Mouse (Mus musculus): ENCODE data around the gene Gm3409. TPM values are rescaled to one million over a fixed set of nuclear protein-coding genes. Genes with fewer than 3 reads are reported as not detected.
A peak's percentile ranks its signal among the peaks of the same experiment; 100 is the strongest.

The Gm3409 gene
- polyA plus RNA-seq, 1 experiment from 2014 or later, result not detected

GRCm38 (mm10) chr5:146576668-146577067 lies 39.2 kb downstream of the Gm3409 start:
- Histone ChIP-seq H3K4me1 (replicated peaks) (no peaks in the 10 kb centered on the region), H3K36me3 (no peaks in the 10 kb centered on the region), H3K27ac (no peak overlapping the region), H3K27me3 (peaks cover 1% of the 10 kb centered on the region; the same call in 1 of the 2 replicates), H3K4me2 (no peak overlapping the region), H3K4me3 (replicated peaks) (no peak overlapping the region), H3K9ac (no peak overlapping the region), H3K9me3 (replicated peaks) (no peaks in the 10 kb centered on the region)
- 66% methylated on average over 3 of the region's 3 CpGs for WGBS (ENCODE audit: insufficient replicate concordance)
- no peak for DNase-seq
- ATAC-seq (ENCODE audit: low read depth), result no peak

- H3K4me3 ChIP-seq (replicated peaks), result peak overlapping the region; percentile 50
- H3K36me3 ChIP-seq, result no peaks in the 10 kb centered on the region
- DNase-seq (no peak), ATAC-seq (ENCODE audit: low read depth) (no peak)
- no peak overlapping the region for H3K9ac ChIP-seq
- H3K4me2 ChIP-seq, result peak overlapping the region; percentile 70
- no peaks in the 10 kb centered on the region for H3K9me3 ChIP-seq (replicated peaks)
- H3K27me3 ChIP-seq, result peaks cover 46% of the 10 kb centered on the region
- no peak overlapping the region for H3K27ac ChIP-seq
- 0 out of 2 replicates have a peak, but pooled peaks cover 3% of the 10 kb centered on the region for H3K4me1 ChIP-seq (replicated peaks)
- WGBS (ENCODE audit: insufficient replicate concordance), result 9% methylated on average over 10 of the region's 10 CpGs
These were observed 46.7 kb downstream of the Gm3409 start for GRCm38 (mm10) chr5:146584156-146584477.

- WGBS (ENCODE audit: insufficient replicate concordance), result 2% methylated on average over 64 of the region's 64 CpGs
These were observed 47.2 kb downstream of the Gm3409 start, which contains the start of gene Gpr12 for GRCm38 (mm10) chr5:146584478-146585306. Gene Gpr12, minus strand, starts transcription at chr5:146585239.

GRCm38 (mm10) chr5:146585307-146585651 lies 47.8 kb downstream of the Gm3409 start:
- H3K27me3 ChIP-seq, result peaks cover 46% of the 10 kb centered on the region
- H3K9me3 ChIP-seq (replicated peaks), result no peaks in the 10 kb centered on the region
- no peak overlapping the region for H3K9ac ChIP-seq
- ATAC-seq (ENCODE audit: low read depth), result no peak
- DNase-seq, result no peak
- no peaks in the 10 kb centered on the region for H3K36me3 ChIP-seq
- no peak overlapping the region for H3K27ac ChIP-seq
- H3K4me1 ChIP-seq (replicated peaks), result 0 out of 2 replicates have a peak, but pooled peaks cover 3% of the 10 kb centered on the region
- H3K4me3 ChIP-seq (replicated peaks), result no peak overlapping the region
- H3K4me2 ChIP-seq, result peak overlapping the region; percentile 70
- 8% methylated on average over 10 of the region's 10 CpGs for WGBS (ENCODE audit: insufficient replicate concordance)

More at GRCm38 (mm10) chr5:146584478-146585306, 47.2 kb downstream of the Gm3409 start, which contains the start of gene Gpr12:
- Histone ChIP-seq H3K36me3 (no peaks in the 10 kb centered on the region), H3K4me2 (peak within 1 kb of the TSS; percentile 70), H3K27ac (no peak within 1 kb of the TSS), H3K9me3 (replicated peaks) (no peaks in the 10 kb centered on the region), H3K4me1 (replicated peaks) (0 out of 2 replicates have a peak, but pooled peaks cover 3% of the 10 kb centered on the region), H3K9ac (no peak within 1 kb of the TSS), H3K27me3 (peaks cover 46% of the 10 kb centered on the region), H3K4me3 (replicated peaks) (peak within 1 kb of the TSS; percentile 50)
- DNase-seq (no peak), ATAC-seq (ENCODE audit: low read depth) (no peak)

- DNase-seq, result no peak
- 0 out of 2 replicates have a peak, but pooled peaks cover 3% of the 10 kb centered on the region for H3K4me1 ChIP-seq (replicated peaks)
- no peaks in the 10 kb centered on the region for H3K9me3 ChIP-seq (replicated peaks)
- H3K27me3 ChIP-seq, result peaks cover 46% of the 10 kb centered on the region
- ATAC-seq (ENCODE audit: low read depth), result no peak
- H3K4me3 ChIP-seq (replicated peaks), result no peak overlapping the region
- WGBS (ENCODE audit: insufficient replicate concordance), result 47% methylated on average over 8 of the region's 8 CpGs
- no peaks in the 10 kb centered on the region for H3K36me3 ChIP-seq
- H3K9ac ChIP-seq, result no peak overlapping the region
- no peak overlapping the region for H3K4me2 ChIP-seq
- no peak overlapping the region for H3K27ac ChIP-seq
These were observed 49.1 kb downstream of the Gm3409 start for GRCm38 (mm10) chr5:146586357-146587070.

Other genes with a start within 250 kb of the Gm3409 start
- 0.05 and 0.10 TPM in 2 replicates for gene Wasf3, start 152.7 kb upstream of the Gm3409 start, polyA plus RNA-seq (2015; fragmentation: Nextera tagmentation; extraction: Ambion mirVana)
- gene Gm6408, start 55.7 kb upstream of the Gm3409 start, polyA plus RNA-seq (2015; fragmentation: Nextera tagmentation; extraction: Ambion mirVana), result not detected in 2 replicates
- gene Gm6370, start 46.3 kb upstream of the Gm3409 start, polyA plus RNA-seq (2015; fragmentation: Nextera tagmentation; extraction: Ambion mirVana), result not detected in 2 replicates
- not detected in 2 replicates for gene 4930449I24Rik, start 35.2 kb upstream of the Gm3409 start, polyA plus RNA-seq (2015; fragmentation: Nextera tagmentation; extraction: Ambion mirVana)
- gene Gm3402, start 23.5 kb upstream of the Gm3409 start, polyA plus RNA-seq (2015; fragmentation: Nextera tagmentation; extraction: Ambion mirVana), result not detected in 2 replicates
- gene Gm3404, start 11.8 kb upstream of the Gm3409 start, polyA plus RNA-seq (2015; fragmentation: Nextera tagmentation; extraction: Ambion mirVana), result not detected in 2 replicates
- gene Gm3415, start 18.5 kb downstream of the Gm3409 start, polyA plus RNA-seq (2015; fragmentation: Nextera tagmentation; extraction: Ambion mirVana), result not detected in 2 replicates
- 0.08 and 0.13 TPM in 2 replicates for gene Gpr12, start 47.6 kb downstream of the Gm3409 start, polyA plus RNA-seq (2015; fragmentation: Nextera tagmentation; extraction: Ambion mirVana)

Measured in liver, embryonic 13.5 days (tissue).